Mouse (Mus musculus): ENCODE measurements around the gene Stk24.
"Not testable (repeated sequence)": the region's sequence is repeated elsewhere in the genome, so short reads cannot be mapped to it uniquely, and the experiment has no call there.

Gene Stk24

DNA sequence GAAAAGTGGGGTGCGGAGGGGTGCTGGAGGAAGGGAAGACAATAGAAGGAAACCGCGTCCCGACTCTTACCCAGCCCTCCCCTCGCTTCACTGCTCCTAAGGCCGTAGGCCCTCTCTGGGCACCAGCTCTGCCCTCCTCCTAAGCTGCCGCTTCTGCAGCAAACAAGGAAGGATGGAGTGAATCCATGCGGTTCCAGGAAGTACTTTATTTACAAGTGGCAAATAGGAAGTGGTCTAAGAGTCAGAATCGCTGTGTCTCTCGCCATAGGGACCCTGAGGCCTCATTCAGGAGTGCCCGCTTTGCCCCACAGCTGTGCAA, at the start of gene Stk24:
Gene Stk24, minus strand, starts transcription at position 185 of the 319 bp plus-strand sequence.
- DNase-seq: no peak

- DNase-seq: no peak
These were observed 48.3 kb upstream of the Stk24 start for GRCm38 (mm10) chr14:121428148-121428547.

- DNase-seq: peak; percentile 52
These were observed 46.9 kb upstream of the Stk24 start for GRCm38 (mm10) chr14:121426743-121427142.

DNA sequence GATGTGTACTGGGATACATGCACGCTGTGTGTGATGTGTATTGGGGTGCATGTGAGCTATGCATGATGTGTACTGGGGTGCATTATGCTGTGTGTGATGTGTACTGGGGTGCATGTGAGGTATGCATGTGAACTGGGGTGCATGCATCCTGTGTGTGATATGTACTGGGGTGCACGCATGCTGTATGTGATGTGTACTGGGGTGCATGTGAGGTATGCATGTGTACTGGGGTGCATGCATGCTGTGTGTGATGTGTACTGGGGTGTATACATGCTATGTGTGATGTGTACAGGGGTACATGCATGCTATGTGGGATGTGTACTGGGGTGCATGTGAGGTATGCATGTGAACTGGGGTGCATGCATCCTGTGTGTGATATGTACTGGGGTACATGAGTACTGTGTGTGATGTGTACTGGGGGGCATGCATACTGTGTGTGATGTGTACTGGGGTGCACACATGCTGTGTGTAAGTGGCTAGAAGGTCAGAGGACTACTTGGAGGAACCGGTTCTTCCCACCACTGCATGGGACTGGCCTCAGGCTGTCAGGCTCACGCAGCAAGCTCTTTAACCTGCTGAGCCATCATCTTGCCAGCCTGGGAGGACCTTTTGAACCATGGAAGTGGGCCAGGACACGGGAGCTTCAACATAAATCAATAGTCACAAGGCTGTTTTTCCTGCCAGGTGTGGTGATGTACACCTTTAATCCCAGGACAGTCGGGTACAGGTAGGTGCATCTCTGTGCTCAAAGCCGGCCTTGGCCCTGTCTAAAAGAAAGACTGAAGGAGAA, 45.4 kb upstream of the Stk24 start:
- no peak for DNase-seq

DNA sequence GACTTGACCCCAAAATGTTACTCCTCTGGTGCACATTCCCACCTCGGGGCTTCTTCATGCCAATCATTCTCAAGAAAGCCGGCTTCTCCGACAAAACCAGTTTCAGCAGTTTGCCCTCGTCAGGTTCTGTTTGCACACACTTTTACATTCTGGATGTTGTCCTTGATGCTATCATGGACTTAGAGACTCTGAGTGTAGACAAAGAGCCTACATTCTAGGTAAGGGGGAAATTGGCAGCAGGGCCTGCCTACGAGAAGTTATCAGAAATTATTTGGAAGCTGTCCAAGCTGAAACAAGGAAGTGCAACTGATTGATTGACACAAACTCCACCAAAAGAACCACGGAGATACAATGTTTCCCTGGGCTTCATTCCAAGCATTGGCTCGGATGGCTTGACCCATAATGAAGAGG, 43.5 kb upstream of the Stk24 start:
- no peak for DNase-seq

GRCm38 (mm10) chr14:121422664-121423340, 43.0 kb upstream of the Stk24 start:
- DNase-seq: peak; percentile 41

DNA sequence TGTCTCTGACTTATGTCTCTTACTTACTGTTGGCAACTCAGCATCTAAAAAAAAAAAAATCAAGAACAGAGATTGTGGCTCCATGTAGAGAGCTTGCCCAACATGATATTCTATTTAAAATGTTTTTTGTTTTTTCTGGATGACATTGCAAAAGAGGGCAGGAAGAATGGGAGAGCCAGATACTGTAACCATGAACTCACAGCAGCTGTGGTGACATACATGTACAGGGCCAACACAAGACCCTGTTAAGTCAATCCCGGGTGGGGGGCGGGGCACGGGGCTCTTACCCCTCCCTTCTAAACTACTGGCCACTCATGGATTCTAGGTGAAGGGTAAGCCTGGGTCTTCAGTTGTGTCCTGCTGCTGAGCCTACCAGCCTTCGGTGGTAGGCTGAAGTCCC, 42.2 kb upstream of the Stk24 start:
- no peak for DNase-seq

GRCm38 (mm10) chr14:121417594-121417993, 37.8 kb upstream of the Stk24 start:
- DNase-seq: no peak

GRCm38 (mm10) chr14:121416626-121417319, 37.0 kb upstream of the Stk24 start:
- DNase-seq: no peak

DNA sequence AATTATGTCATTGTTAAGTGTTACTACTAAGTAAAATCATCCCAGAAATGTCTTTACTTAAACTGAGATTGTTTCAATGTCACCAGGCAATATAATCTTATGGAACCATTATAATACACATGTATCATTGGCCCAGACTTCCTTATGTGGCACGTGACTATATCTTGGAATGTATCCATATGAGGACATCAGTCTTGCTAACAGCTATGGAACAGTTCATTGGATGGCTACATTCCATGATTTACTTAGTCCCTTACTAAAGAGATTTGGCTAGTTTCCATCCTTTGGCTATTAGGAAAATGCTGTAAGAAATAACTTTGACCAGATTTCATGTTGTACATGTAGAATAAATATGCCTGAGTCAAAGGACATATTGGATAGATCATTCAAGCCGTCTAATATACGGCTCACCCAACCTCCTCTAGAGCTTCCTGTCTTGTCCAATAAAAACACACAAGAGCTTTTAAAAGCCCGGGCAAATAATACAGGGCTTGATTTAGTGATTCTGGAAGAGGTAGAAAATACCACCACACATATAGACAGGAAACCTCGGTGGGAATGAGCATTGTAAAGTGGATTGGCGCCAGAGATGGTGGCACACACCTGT, 34.9 kb upstream of the Stk24 start:
- DNase-seq: no peak

- DNase-seq: not testable (repeated sequence)
These were observed 33.9 kb upstream of the Stk24 start for GRCm38 (mm10) chr14:121413726-121414125.

GRCm38 (mm10) chr14:121408944-121409343, 29.1 kb upstream of the Stk24 start:
- DNase-seq: no peak

- no peak for DNase-seq
These were observed 27.1 kb upstream of the Stk24 start for GRCm38 (mm10) chr14:121406943-121407342.

- no peak for DNase-seq
These were observed 25.7 kb upstream of the Stk24 start for GRCm38 (mm10) chr14:121405546-121405945.

- DNase-seq: peak; percentile 52
These were observed 25.3 kb upstream of the Stk24 start for GRCm38 (mm10) chr14:121405120-121405519.

DNA sequence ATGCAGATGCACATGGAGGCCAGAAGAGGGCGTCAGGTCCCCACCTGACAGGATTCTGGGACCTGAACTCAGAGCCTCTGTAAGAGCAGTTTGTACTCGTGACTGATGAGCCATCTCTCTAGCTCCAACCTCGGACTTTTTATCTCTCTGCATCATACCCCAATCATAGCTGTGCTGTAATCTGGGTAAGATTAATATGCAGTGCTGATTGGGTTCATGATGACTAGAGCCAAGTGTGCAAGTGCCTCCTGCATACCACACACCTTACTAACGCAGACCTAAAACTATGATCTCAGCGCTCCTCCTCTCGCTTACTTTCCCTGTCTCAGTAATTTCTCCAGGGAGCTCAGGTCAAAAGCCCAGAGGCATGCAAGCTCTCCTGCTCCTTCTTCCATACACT, 19.9 kb upstream of the Stk24 start:
- DNase-seq: no peak

- DNase-seq: no peak
These were observed 17.7 kb upstream of the Stk24 start for GRCm38 (mm10) chr14:121397471-121397870.

GRCm38 (mm10) chr14:121395125-121395524, 15.3 kb upstream of the Stk24 start:
- DNase-seq: no peak

DNA sequence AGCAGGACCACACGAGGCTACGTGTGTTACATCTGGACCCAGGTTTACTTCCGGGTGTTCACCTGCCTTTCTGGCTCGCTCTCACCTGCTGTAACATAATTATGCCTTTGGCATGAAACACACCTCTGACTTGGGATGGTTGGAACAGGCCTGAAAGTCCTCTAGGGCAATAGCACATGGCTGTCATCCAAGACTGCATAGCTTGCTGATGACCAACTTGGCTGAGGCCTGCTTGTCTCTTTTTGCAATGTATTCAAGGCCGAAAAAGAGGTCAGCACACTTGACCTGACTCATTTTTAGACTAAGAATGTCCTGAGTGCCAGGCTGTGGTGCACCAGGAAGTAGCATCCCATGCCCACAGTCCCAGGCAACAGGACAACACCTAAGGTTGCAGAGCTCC, 12.1 kb upstream of the Stk24 start:
- no peak for DNase-seq

DNA sequence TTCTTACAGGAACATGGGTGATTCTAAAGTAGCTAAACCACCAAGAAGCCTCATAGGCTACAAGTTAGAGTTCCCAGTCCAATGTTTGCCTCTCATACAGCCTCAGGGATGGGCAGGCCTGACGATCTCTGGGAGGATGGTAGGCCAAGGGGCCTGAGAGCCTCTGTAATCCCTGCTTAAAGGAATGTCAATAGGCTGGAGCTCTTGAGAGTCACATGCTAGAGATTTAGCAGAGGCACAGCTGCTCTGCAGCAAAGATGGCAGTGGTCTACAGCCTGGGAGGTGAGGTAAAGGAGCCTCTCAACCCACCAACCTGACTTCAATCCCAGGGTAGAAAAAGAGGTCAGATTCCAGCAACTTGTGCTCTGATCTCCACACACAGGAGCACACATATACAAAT, 7.9 kb upstream of the Stk24 start:
- no peak for DNase-seq

DNA sequence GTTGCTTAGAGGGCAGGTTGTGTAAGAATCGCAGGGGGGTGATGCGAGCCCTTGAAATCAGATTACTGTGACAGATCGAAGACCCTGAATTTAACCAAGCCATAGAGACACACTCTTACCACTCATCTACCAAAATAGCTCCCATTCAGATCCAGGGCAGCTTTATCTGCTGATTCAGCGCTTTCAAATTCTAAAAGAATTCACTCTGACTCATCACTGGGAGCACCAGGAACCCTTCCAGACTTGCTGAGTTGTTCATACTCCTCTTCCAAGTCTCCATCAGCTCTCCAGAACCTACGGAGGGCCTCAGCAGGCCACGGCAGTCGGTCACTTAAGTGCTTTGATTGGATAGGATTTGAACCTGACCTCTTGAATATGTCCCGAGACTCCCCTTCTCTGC, 5.6 kb upstream of the Stk24 start:
- DNase-seq: no peak

GRCm38 (mm10) chr14:121383801-121384200, 4.0 kb upstream of the Stk24 start:
- DNase-seq: no peak

DNA sequence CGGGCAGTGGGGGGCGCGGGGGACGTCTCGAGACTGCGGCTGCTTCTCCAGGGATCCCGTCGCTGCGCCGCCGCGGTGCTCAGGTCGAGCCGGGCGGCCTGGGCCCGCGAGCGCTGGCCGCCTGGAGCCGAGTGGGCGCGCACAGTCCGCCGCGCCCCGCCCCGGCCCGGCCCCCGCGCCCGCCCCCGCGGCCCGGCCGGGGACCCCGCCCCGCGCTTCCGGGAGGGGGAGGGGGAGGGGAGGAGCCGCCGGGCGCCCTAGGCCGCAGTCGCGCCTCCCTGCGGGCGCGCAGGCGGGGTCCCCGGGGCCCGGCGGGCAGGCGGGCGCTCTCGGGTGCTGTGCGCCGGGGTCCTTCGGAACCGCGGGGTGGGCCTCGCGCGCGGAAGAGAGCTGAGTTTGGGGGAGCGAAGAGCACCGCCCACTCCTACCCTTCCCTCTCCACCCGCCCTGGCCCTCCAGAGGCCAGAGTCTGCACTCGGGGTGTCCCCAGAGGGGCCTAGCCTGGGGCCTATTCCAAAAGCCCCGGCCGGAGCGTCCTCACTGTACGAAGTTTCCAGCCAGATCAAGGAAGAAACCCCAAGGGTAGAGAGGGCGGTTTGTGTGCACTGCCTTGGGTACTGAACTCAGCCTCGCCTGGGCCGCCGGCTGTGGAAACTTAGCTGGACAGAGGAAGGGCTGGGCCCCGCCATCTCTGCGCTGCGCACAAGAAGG, 540 bp downstream of the Stk24 start:
- peak; percentile 91 for DNase-seq

All from thymus, postnatal 25 days (tissue).